Mouse (Mus musculus): Measurements from ENCODE around the gene Vmn1r177. TPM values are rescaled to one million over a fixed set of nuclear protein-coding genes. Genes with fewer than 3 reads are reported as not detected.
"Not testable (repeated sequence)": the region's sequence is repeated elsewhere in the genome, so short reads cannot be mapped to it uniquely, and the experiment has no call there.

The Vmn1r177 gene
- not detected in 2 replicates for polyA plus RNA-seq (2015; fragmentation: Nextera tagmentation; extraction: Ambion mirVana)

GRCm38 (mm10) chr7:23866349-23866748, at the start of gene Vmn1r177:
TSS of gene Vmn1r177 (minus strand) at chr7:23866449.
- H3K4me3 ChIP-seq; H3K27me3 ChIP-seq; H3K4me1 ChIP-seq; H3K9me3 ChIP-seq; H3K9ac ChIP-seq; H3K4me2 ChIP-seq; H3K36me3 ChIP-seq; ATAC-seq (ENCODE audit: borderline replicate concordance, extremely low read depth, low FRiP score, low TSS enrichment); H3K27ac ChIP-seq: not testable (repeated sequence)
- 10% methylated on average over 1 of the region's 1 CpGs for WGBS

GRCm38 (mm10) chr7:23891709-23892108, 25.5 kb upstream of the Vmn1r177 start, which contains the start of gene Vmn1r178:
TSS of gene Vmn1r178 (plus strand) at chr7:23892009.
- H3K9me3 ChIP-seq, result no peaks in the 10 kb centered on the region
- no peak within 1 kb of the TSS for H3K4me2 ChIP-seq
- no peaks in the 10 kb centered on the region for H3K27me3 ChIP-seq
- no peaks in the 10 kb centered on the region for H3K36me3 ChIP-seq
- no peaks in the 10 kb centered on the region for H3K4me1 ChIP-seq
- 66% methylated on average over 1 of the region's 1 CpGs for WGBS
- H3K9ac ChIP-seq, result no peak within 1 kb of the TSS
- H3K27ac ChIP-seq, result no peak within 1 kb of the TSS
- no peak within 1 kb of the TSS for H3K4me3 ChIP-seq
- ATAC-seq (ENCODE audit: borderline replicate concordance, extremely low read depth, low FRiP score, low TSS enrichment), result no peak

- H3K36me3 ChIP-seq; ATAC-seq (ENCODE audit: borderline replicate concordance, extremely low read depth, low FRiP score, low TSS enrichment); H3K27me3 ChIP-seq; H3K4me2 ChIP-seq; H3K9ac ChIP-seq; H3K9me3 ChIP-seq; H3K4me3 ChIP-seq; H3K27ac ChIP-seq; H3K4me1 ChIP-seq: not testable (repeated sequence)
- 54% methylated on average over 4 of the region's 4 CpGs for WGBS
Measured at GRCm38 (mm10) chr7:23876918-23877317, 10.7 kb upstream of the Vmn1r177 start.

- H3K4me3 ChIP-seq; H3K4me1 ChIP-seq; H3K9me3 ChIP-seq; H3K27me3 ChIP-seq; H3K36me3 ChIP-seq; H3K4me2 ChIP-seq; ATAC-seq (ENCODE audit: borderline replicate concordance, extremely low read depth, low FRiP score, low TSS enrichment); H3K9ac ChIP-seq; H3K27ac ChIP-seq: not testable (repeated sequence)
- WGBS, result no CpG with 5 or more reads among the region's 1 CpGs
Measured at GRCm38 (mm10) chr7:23837272-23837671, 29.0 kb downstream of the Vmn1r177 start, which contains the start of gene Vmn1r176. TSS of gene Vmn1r176 (minus strand) at chr7:23837372.

Other genes starting within 250 kb of the Vmn1r177 start
- gene Vmn1r171, start 235.7 kb downstream of the Vmn1r177 start, polyA plus RNA-seq (2015; fragmentation: Nextera tagmentation; extraction: Ambion mirVana), result not detected in 2 replicates
- not detected in 2 replicates for gene Vmn1r172, start 208.1 kb downstream of the Vmn1r177 start, polyA plus RNA-seq (2015; fragmentation: Nextera tagmentation; extraction: Ambion mirVana)
- gene Vmn1r173, start 165.7 kb downstream of the Vmn1r177 start, polyA plus RNA-seq (2015; fragmentation: Nextera tagmentation; extraction: Ambion mirVana), result not detected in 2 replicates
- not detected in 2 replicates for gene Vmn1r174, start 114.2 kb downstream of the Vmn1r177 start, polyA plus RNA-seq (2015; fragmentation: Nextera tagmentation; extraction: Ambion mirVana)
- gene Vmn1r175, start 55.8 kb downstream of the Vmn1r177 start, polyA plus RNA-seq (2015; fragmentation: Nextera tagmentation; extraction: Ambion mirVana), result not detected in 2 replicates
- gene Vmn1r176, start 29.1 kb downstream of the Vmn1r177 start, polyA plus RNA-seq (2015; fragmentation: Nextera tagmentation; extraction: Ambion mirVana), result not detected in 2 replicates
- gene Vmn1r178, start 25.6 kb upstream of the Vmn1r177 start, polyA plus RNA-seq (2015; fragmentation: Nextera tagmentation; extraction: Ambion mirVana), result not detected in 2 replicates
- gene Vmn1r179, start 60.5 kb upstream of the Vmn1r177 start, polyA plus RNA-seq (2015; fragmentation: Nextera tagmentation; extraction: Ambion mirVana), result not detected in 2 replicates
- gene Vmn1r180, start 84.2 kb upstream of the Vmn1r177 start, polyA plus RNA-seq (2015; fragmentation: Nextera tagmentation; extraction: Ambion mirVana), result not detected in 2 replicates
- not detected in 2 replicates for gene Vmn1r181, start 108.2 kb upstream of the Vmn1r177 start, polyA plus RNA-seq (2015; fragmentation: Nextera tagmentation; extraction: Ambion mirVana)
- gene V1rd19, start 135.2 kb upstream of the Vmn1r177 start, polyA plus RNA-seq (2015; fragmentation: Nextera tagmentation; extraction: Ambion mirVana), result not detected in 2 replicates
- gene Vmn1r183, start 186.8 kb upstream of the Vmn1r177 start, polyA plus RNA-seq (2015; fragmentation: Nextera tagmentation; extraction: Ambion mirVana), result not detected in 2 replicates
- gene Zfp180, start 215.5 kb upstream of the Vmn1r177 start, polyA plus RNA-seq (2015; fragmentation: Nextera tagmentation; extraction: Ambion mirVana), result 18.3 and 19.6 TPM in 2 replicates
- gene Zfp112, start 245.9 kb upstream of the Vmn1r177 start, polyA plus RNA-seq (2015; fragmentation: Nextera tagmentation; extraction: Ambion mirVana), result 4.5 and 6.3 TPM in 2 replicates